16 mouse cellular contexts compared by ENCODE assay signal in genomic region chr3:4893108-4893507, GRCm38 (mm10).
"Had no signal": no experiment of that assay in that cellular context is flagged by ENCODE, and none has a peak within 500 bp of the region (broad histone marks: within the 10 kb centered on the region; RNA-seq: fewer than 3 reads in every experiment).

No protein-coding gene starts in this region.

- DNase-seq: retina, postnatal 1 day; right cerebral cortex, adult 18-20 months; right cerebral cortex, postnatal 14 days; right cerebral cortex, postnatal 25 days; right cerebral cortex, postnatal 4 days; spleen, adult 18-20 months; thymus, adult 18-20 months; thymus, adult 2 months; thymus, postnatal 14 days; thymus, postnatal 25 days; thymus, postnatal 36 days; thymus, postnatal 4 days had no signal

- H3K4me1 ChIP-seq: neural tube, embryonic 13.5 days; neural tube, embryonic 15.5 days; stomach, embryonic 15.5 days had no signal

- H3K4me2 ChIP-seq: neural tube, embryonic 13.5 days; neural tube, embryonic 15.5 days; stomach, embryonic 15.5 days had no signal

- H3K27me3 ChIP-seq: neural tube, embryonic 13.5 days; neural tube, embryonic 15.5 days; stomach, embryonic 15.5 days had no signal

- H3K4me3 ChIP-seq: neural tube, embryonic 13.5 days; neural tube, embryonic 15.5 days; stomach, embryonic 15.5 days had no signal

- H3K9ac ChIP-seq: neural tube, embryonic 13.5 days; neural tube, embryonic 15.5 days; stomach, embryonic 15.5 days had no signal

- H3K9me3 ChIP-seq: stomach, embryonic 15.5 days had no signal

- H3K27ac ChIP-seq: neural tube, embryonic 13.5 days; neural tube, embryonic 15.5 days; stomach, embryonic 15.5 days; stomach, postnatal 0 days had no signal

- H3K36me3 ChIP-seq: neural tube, embryonic 13.5 days; neural tube, embryonic 15.5 days; stomach, embryonic 15.5 days had no signal
